Mouse (Mus musculus): ENCODE measurements around the gene Sppl3.

- TF ChIP-seq CTCF (IDR thresholded peaks at IDR 0.05; ENCODE audit: borderline replicate concordance, extremely low read depth, insufficient read depth, insufficient read length) = no peak
- TF ChIP-seq POLR2A (IDR thresholded peaks at IDR 0.05; ENCODE audit: borderline replicate concordance, extremely low read depth, insufficient read depth, insufficient read length, poor library complexity, severe bottlenecking) = no peak
Measured at GRCm38 (mm10) chr5:114980122-114980748, 30.7 kb upstream of the Sppl3 start.
